8 mouse cellular contexts compared by ENCODE assay signal in the genomic region with DNA sequence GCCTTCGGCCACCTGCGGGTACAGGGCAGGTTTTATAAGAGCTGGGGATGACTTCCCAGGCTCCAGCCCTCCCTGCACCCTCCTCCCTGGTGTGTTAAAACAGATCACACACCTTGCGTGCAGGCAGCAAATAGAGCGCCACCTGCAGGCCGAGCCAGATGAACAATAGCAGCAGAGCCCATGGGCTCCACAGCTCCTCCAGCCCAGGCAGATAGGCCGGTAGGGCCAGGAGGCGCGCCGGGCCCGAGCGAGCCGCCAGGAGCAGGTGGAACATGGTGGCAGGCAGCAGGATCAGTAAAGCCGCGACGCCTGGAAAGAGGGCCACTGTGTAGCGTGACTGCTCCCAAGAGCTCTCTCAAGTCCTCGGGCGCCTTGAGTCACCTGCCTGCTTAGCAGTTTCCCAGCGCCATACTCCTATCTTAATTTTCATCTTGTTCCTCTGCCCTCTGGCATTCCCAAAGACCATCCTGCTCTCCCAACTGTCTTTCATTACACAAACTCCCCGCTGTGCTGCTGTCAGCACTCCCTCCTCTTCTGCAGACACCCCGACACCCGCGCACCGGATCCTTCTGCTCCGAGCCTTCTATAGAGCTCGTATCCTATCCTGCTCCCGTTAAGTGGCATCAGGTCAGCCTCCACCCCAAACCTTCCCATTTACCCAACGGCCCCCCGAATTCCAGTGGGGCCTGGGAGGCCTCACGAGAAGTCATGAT. TPM values are rescaled to one million over a fixed set of nuclear protein-coding genes. Genes with fewer than 3 reads are reported as not detected.
DNase-seq lines count a peak whose midpoint lies in the region; ATAC-seq and TF ChIP-seq lines count a peak whose summit lies in the region.

No protein-coding gene starts in this region.

- H3K27me3 ChIP-seq in E14TG2a.4 (ENCODE audit: insufficient read depth, low read length), result no peaks in the 10 kb centered on the region
- H3K27me3 ChIP-seq in erythroblast, embryonic 14.5 days (ENCODE audit: control insufficient read depth), result no peaks in the 10 kb centered on the region
- H3K27me3 ChIP-seq in heart, embryonic 14.5 days (ENCODE audit: control insufficient read depth, insufficient read depth, low read length), result no peaks in the 10 kb centered on the region
- no peaks in the 10 kb centered on the region for H3K27me3 ChIP-seq in liver, embryonic 14.5 days (ENCODE audit: control insufficient read depth, insufficient read depth, low read length)
- no peaks in the 10 kb centered on the region for H3K27me3 ChIP-seq in stomach, postnatal 0 days (ENCODE audit: control insufficient read depth, insufficient read depth, low read length)

- H3K9me3 ChIP-seq in E14TG2a.4 (ENCODE audit: low read length), result no peaks in the 10 kb centered on the region
- H3K9me3 ChIP-seq in erythroblast, embryonic 14.5 days (ENCODE audit: control insufficient read depth, low read length), result no peaks in the 10 kb centered on the region
- no peaks in the 10 kb centered on the region for H3K9me3 ChIP-seq in heart, embryonic 14.5 days (ENCODE audit: control insufficient read depth, low read length)
- H3K9me3 ChIP-seq in liver, embryonic 14.5 days (ENCODE audit: control insufficient read depth, low read length), result no peaks in the 10 kb centered on the region
- H3K9me3 ChIP-seq in stomach, postnatal 0 days (ENCODE audit: control insufficient read depth, low read length), result no peaks in the 10 kb centered on the region

- peaks cover 76% of the 10 kb centered on the region for H3K4me1 ChIP-seq in E14TG2a.4 (replicated peaks; ENCODE audit: low read depth, low read length)
- peaks cover 53% of the 10 kb centered on the region for H3K4me1 ChIP-seq in erythroblast, embryonic 14.5 days (ENCODE audit: control insufficient read depth)
- peaks cover 20 to 30% of the 10 kb centered on the region in 2 experiments for H3K4me1 ChIP-seq in heart, embryonic 14.5 days (ENCODE audit: control insufficient read depth in 2 of 2, insufficient read depth in 2 of 2, low read length in 2 of 2)
- H3K4me1 ChIP-seq in liver, embryonic 14.5 days (replicated peaks; ENCODE audit: control insufficient read depth in 2 of 2, insufficient read depth in 2 of 2, low read length in 1 of 2), result peaks cover 11 to 13% of the 10 kb centered on the region in 2 experiments
- peaks cover 10% of the 10 kb centered on the region for H3K4me1 ChIP-seq in stomach, postnatal 0 days (replicated peaks; ENCODE audit: control insufficient read depth, insufficient read depth)

- TF ChIP-seq CTCF in E14TG2a.4 (conservative IDR thresholded peaks at IDR 0.05; ENCODE audit: low read length), result peak; percentile 78
- TF ChIP-seq CTCF in brain, embryonic 14.5 days (IDR thresholded peaks at IDR 0.05; ENCODE audit: borderline replicate concordance, extremely low read depth, insufficient read depth, insufficient read length), result peak; percentile 92
- TF ChIP-seq CTCF in liver, embryonic 14.5 days (IDR thresholded peaks at IDR 0.05; ENCODE audit: low read depth), result peak; percentile 97
- TF ChIP-seq CTCF in stomach, postnatal 0 days (IDR thresholded peaks at IDR 0.05; ENCODE audit: low read depth), result peak; percentile 86

- peaks cover 48% of the 10 kb centered on the region for H3K36me3 ChIP-seq in E14TG2a.4 (ENCODE audit: insufficient read depth, low read length)
- H3K36me3 ChIP-seq in erythroblast, embryonic 14.5 days (ENCODE audit: control insufficient read depth), result peaks cover 55% of the 10 kb centered on the region
- H3K36me3 ChIP-seq in heart, embryonic 14.5 days (ENCODE audit: control insufficient read depth, insufficient read depth, low read length), result peaks cover 34% of the 10 kb centered on the region
- H3K36me3 ChIP-seq in liver, embryonic 14.5 days (replicated peaks; ENCODE audit: control insufficient read depth, insufficient read depth, low read depth), result 0 out of 2 replicates have a peak, but pooled peaks cover 3% of the 10 kb centered on the region
- peaks cover 5% of the 10 kb centered on the region for H3K36me3 ChIP-seq in stomach, postnatal 0 days (ENCODE audit: control insufficient read depth, insufficient read depth, low read length)

- 1% methylated on average over 30 of the region's 30 CpGs for WGBS in heart, embryonic 14.5 days
- WGBS in liver, embryonic 14.5 days (ENCODE audit: insufficient replicate concordance), result under 1% methylated on average over 30 of the region's 30 CpGs
- 1% methylated on average over 30 of the region's 30 CpGs for WGBS in stomach, postnatal 0 days

- TF ChIP-seq POLR2A in brain, embryonic 14.5 days (IDR thresholded peaks at IDR 0.05; ENCODE audit: borderline replicate concordance, extremely low read depth, insufficient read depth, insufficient read length, poor library complexity, severe bottlenecking), result no peak

- peak; percentile 92 for DNase-seq in brain, embryonic 14.5 days (ENCODE audit: low read depth)
- DNase-seq in kidney, postnatal 14 days, result peak; percentile 84
- peak; percentile 72 to 77 (median 74) for DNase-seq in liver, embryonic 14.5 days (ENCODE audit: low read depth in 3 of 3, low spot score in 3 of 3)
- DNase-seq in natural killer cell, adult 2 months (ENCODE audit: low spot score in 2 of 2), result peak; percentile 80 to 87
- peak; percentile 92 for DNase-seq in stomach, postnatal 0 days (ENCODE audit: low spot score)

- peak overlapping the region; percentile 65 for H3K9ac ChIP-seq in heart, embryonic 14.5 days (ENCODE audit: low read length)
- peak overlapping the region; percentile 58 for H3K9ac ChIP-seq in liver, embryonic 14.5 days (replicated peaks)
- H3K9ac ChIP-seq in stomach, postnatal 0 days (ENCODE audit: low read length), result peak overlapping the region; percentile 50

- H3K4me2 ChIP-seq in heart, embryonic 14.5 days (ENCODE audit: low read length), result peak overlapping the region; percentile 96
- peak overlapping the region; percentile 88 for H3K4me2 ChIP-seq in liver, embryonic 14.5 days (ENCODE audit: low read depth)
- peak overlapping the region; percentile 76 for H3K4me2 ChIP-seq in stomach, postnatal 0 days (replicated peaks; ENCODE audit: low read depth)

- peak; percentile 49; the same call in 1 of the 2 replicates for ATAC-seq in heart, embryonic 14.5 days (ENCODE audit: insufficient number of reproducible peaks, insufficient read depth, low FRiP score, low read depth)
- peak; percentile 69 for ATAC-seq in liver, embryonic 14.5 days (ENCODE audit: insufficient read depth)
- peak; percentile 63 for ATAC-seq in stomach, postnatal 0 days (ENCODE audit: low FRiP score, low TSS enrichment)

- TF ChIP-seq EP300 in liver, embryonic 14.5 days (IDR thresholded peaks at IDR 0.05; ENCODE audit: low read depth), result no peak
- no peak for TF ChIP-seq EP300 in stomach, postnatal 0 days (optimal IDR thresholded peaks at IDR 0.05)

- H3K27ac ChIP-seq in heart, embryonic 14.5 days (replicated peaks in 1 of 2; ENCODE audit: control insufficient read depth in 1 of 2, insufficient read depth in 1 of 2, low read depth in 2 of 2, low read length in 2 of 2), result peak overlapping the region; percentile 39 to 58
- peak overlapping the region; percentile 56 for H3K27ac ChIP-seq in liver, embryonic 14.5 days
- peak overlapping the region; percentile 37 for H3K27ac ChIP-seq in stomach, postnatal 0 days (replicated peaks)

- peak overlapping the region; percentile 86 for H3K4me3 ChIP-seq in E14TG2a.4 (replicated peaks; ENCODE audit: low read length)
- peak overlapping the region; percentile 71 for H3K4me3 ChIP-seq in erythroblast, embryonic 14.5 days (replicated peaks)
- H3K4me3 ChIP-seq in heart, embryonic 14.5 days (ENCODE audit: control insufficient read depth in 1 of 2, insufficient read depth in 1 of 2, low read depth in 1 of 2, low read length in 2 of 2), result peak overlapping the region; percentile 43 to 49
- peak overlapping the region; percentile 51 to 60 for H3K4me3 ChIP-seq in liver, embryonic 14.5 days (ENCODE audit: insufficient read depth in 1 of 2, low read depth in 2 of 2, low read length in 2 of 2)
- H3K4me3 ChIP-seq in stomach, postnatal 0 days (ENCODE audit: low read depth, low read length), result peak overlapping the region; percentile 31

RNA-seq across cellular contexts. Expression of a gene that starts 1.0 kb away (rescaled TPM):
- polyA plus RNA-seq in brain, embryonic 14.5 days (2012; rRNA removed), result 76.1 and 100 TPM in 2 replicates
- polyA plus RNA-seq in erythroblast, embryonic 14.5 days (2012), result 0.31 and 1.4 TPM in 2 replicates
- polyA plus RNA-seq in heart, embryonic 14.5 days (2014; fragmentation: Nextera tagmentation; extraction: Ambion mirVana), result 6.7 and 7.6 TPM in 2 replicates
- polyA plus RNA-seq in liver, embryonic 14.5 days (2012; rRNA removed), result 35.9 and 43.4 TPM in 2 replicates
- 35.0 and 35.7 TPM in 2 replicates for polyA plus RNA-seq in liver, embryonic 14.5 days (2014; fragmentation: Nextera tagmentation; extraction: Ambion mirVana)
- 17.9 and 19.7 TPM in 2 replicates for polyA plus RNA-seq in stomach, postnatal 0 days (2015; fragmentation: Nextera tagmentation; extraction: Ambion mirVana)

RNA-seq across cellular contexts. Expression of a gene that starts 6.2 kb away (rescaled TPM):
- polyA plus RNA-seq in brain, embryonic 14.5 days (2012; rRNA removed), result 36.0 and 46.5 TPM in 2 replicates
- polyA plus RNA-seq in erythroblast, embryonic 14.5 days (2012), result 8.6 and 9.3 TPM in 2 replicates
- 25.5 and 25.6 TPM in 2 replicates for polyA plus RNA-seq in heart, embryonic 14.5 days (2014; fragmentation: Nextera tagmentation; extraction: Ambion mirVana)
- polyA plus RNA-seq in liver, embryonic 14.5 days (2012; rRNA removed), result 15.8 and 17.9 TPM in 2 replicates
- 19.3 and 20.4 TPM in 2 replicates for polyA plus RNA-seq in liver, embryonic 14.5 days (2014; fragmentation: Nextera tagmentation; extraction: Ambion mirVana)
- 31.8 and 33.2 TPM in 2 replicates for polyA plus RNA-seq in stomach, postnatal 0 days (2015; fragmentation: Nextera tagmentation; extraction: Ambion mirVana)

RNA-seq across cellular contexts. Expression of a gene that starts 9.5 kb away (rescaled TPM):
- polyA plus RNA-seq in brain, embryonic 14.5 days (2012; rRNA removed), result 1,255 and 1,497 TPM in 2 replicates
- polyA plus RNA-seq in erythroblast, embryonic 14.5 days (2012), result 521 and 530 TPM in 2 replicates
- polyA plus RNA-seq in heart, embryonic 14.5 days (2014; fragmentation: Nextera tagmentation; extraction: Ambion mirVana), result 562 and 618 TPM in 2 replicates
- polyA plus RNA-seq in liver, embryonic 14.5 days (2012; rRNA removed), result 853 and 969 TPM in 2 replicates
- polyA plus RNA-seq in liver, embryonic 14.5 days (2014; fragmentation: Nextera tagmentation; extraction: Ambion mirVana), result 593 and 639 TPM in 2 replicates
- polyA plus RNA-seq in stomach, postnatal 0 days (2015; fragmentation: Nextera tagmentation; extraction: Ambion mirVana), result 818 and 857 TPM in 2 replicates

RNA-seq across cellular contexts. Expression of a gene that starts 9.6 kb away (rescaled TPM):
- 46.3 and 50.4 TPM in 2 replicates for polyA plus RNA-seq in brain, embryonic 14.5 days (2012; rRNA removed)
- polyA plus RNA-seq in erythroblast, embryonic 14.5 days (2012), result 4.9 and 6.3 TPM in 2 replicates
- polyA plus RNA-seq in heart, embryonic 14.5 days (2014; fragmentation: Nextera tagmentation; extraction: Ambion mirVana), result 64.5 and 69.4 TPM in 2 replicates
- 22.0 and 29.6 TPM in 2 replicates for polyA plus RNA-seq in liver, embryonic 14.5 days (2012; rRNA removed)
- polyA plus RNA-seq in liver, embryonic 14.5 days (2014; fragmentation: Nextera tagmentation; extraction: Ambion mirVana), result 43.7 and 48.2 TPM in 2 replicates
- 35.0 and 36.6 TPM in 2 replicates for polyA plus RNA-seq in stomach, postnatal 0 days (2015; fragmentation: Nextera tagmentation; extraction: Ambion mirVana)

RNA-seq across cellular contexts. Expression of a gene that starts 9.9 kb away (rescaled TPM):
- polyA plus RNA-seq in brain, embryonic 14.5 days (2012; rRNA removed), result 95.4 and 109 TPM in 2 replicates
- 3.9 and 4.9 TPM in 2 replicates for polyA plus RNA-seq in erythroblast, embryonic 14.5 days (2012)
- polyA plus RNA-seq in heart, embryonic 14.5 days (2014; fragmentation: Nextera tagmentation; extraction: Ambion mirVana), result 36.9 and 44.8 TPM in 2 replicates
- polyA plus RNA-seq in liver, embryonic 14.5 days (2012; rRNA removed), result 20.7 and 21.9 TPM in 2 replicates
- 19.9 and 23.3 TPM in 2 replicates for polyA plus RNA-seq in liver, embryonic 14.5 days (2014; fragmentation: Nextera tagmentation; extraction: Ambion mirVana)
- polyA plus RNA-seq in stomach, postnatal 0 days (2015; fragmentation: Nextera tagmentation; extraction: Ambion mirVana), result 43.2 and 48.9 TPM in 2 replicates

Comparison
In these comparisons a context has a peak if more than half of its experiments do, and no peak if none do; other contexts are left out.
1. Peak in every context shown above with its lines: DNase-seq, ATAC-seq, H3K4me3 ChIP-seq and H3K27ac ChIP-seq.
2. H3K4me3 ChIP-seq: peak in every context shown above with its lines; median percentile 86 in E14TG2a.4; 71 in erythroblast, embryonic 14.5 days; 56 in liver, embryonic 14.5 days; 46 in heart, embryonic 14.5 days; 31 in stomach, postnatal 0 days.